Mouse (Mus musculus): ENCODE measurements around the gene Igsf3. TPM values are rescaled to one million over a fixed set of nuclear protein-coding genes. Genes with fewer than 3 reads are reported as not detected.

The Igsf3 gene
- polyA plus RNA-seq, 2 experiments: 1.3 to 3.2 TPM

DNA sequence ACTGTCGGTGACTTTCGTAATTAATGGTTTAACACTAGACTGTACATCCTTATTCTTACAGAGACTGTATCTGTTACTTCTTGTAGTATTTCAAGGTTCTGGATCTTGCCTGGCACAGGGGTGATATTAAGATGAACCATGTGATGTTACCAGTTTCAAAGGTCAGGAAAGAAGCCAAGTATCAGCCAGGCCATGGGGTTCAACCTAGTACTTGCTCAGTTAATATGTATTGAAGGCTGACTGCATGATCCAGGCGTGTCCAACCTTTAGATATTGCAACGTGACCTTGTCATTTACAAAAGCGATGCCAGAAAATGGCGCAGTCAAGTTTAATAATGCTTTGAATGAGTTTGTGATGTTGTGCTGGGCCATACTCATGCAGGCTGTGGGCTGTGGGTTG lies 15.1 kb downstream of the Igsf3 start:
- DNase-seq (ENCODE audit: low read depth in 3 of 3, low spot score in 3 of 3) (no peak), ATAC-seq (ENCODE audit: insufficient read depth) (no peak)
- WGBS (ENCODE audit: insufficient replicate concordance): 87% methylated on average over 6 of the region's 6 CpGs

DNA sequence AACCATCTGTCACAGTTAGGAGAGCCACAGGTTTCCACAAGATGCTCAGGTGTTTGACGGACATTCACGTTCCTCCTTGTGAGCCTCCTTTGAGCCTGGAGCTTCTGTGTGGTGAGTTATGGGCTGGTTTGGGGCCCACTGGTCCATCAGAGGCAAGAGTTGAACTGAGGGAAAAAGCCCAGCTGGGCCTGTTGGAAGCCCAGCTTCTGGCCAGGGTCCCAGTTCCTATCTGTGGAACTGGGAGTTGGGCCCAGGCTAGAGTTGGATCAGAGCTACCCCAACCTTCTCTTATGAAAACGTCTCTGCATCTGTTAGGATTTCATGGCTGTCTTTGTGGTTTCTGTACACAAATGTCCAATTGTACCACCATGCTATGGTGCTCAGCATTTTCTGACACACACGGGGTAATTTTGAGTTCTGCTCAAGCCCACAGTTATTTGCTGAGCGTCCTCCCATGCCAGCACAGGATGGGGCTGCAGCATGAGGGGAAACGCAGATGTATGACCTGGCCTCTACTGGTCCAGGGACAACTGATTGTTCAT lies 16.3 kb downstream of the Igsf3 start:
- Histone ChIP-seq H3K9ac (replicated peaks) (no peak overlapping the region), H3K27ac (no peak overlapping the region), H3K4me3 (ENCODE audit: insufficient read depth in 1 of 2, low read depth in 2 of 2, low read length in 2 of 2) (no peak overlapping the region), H3K27me3 (ENCODE audit: control insufficient read depth, insufficient read depth, low read length) (no peaks in the 10 kb centered on the region), H3K4me1 (replicated peaks; ENCODE audit: control insufficient read depth in 2 of 2, insufficient read depth in 2 of 2, low read length in 1 of 2) (peaks cover 0 to 7% of the 10 kb centered on the region in 2 experiments; a peak in 1 of 4 replicates), H3K36me3 (replicated peaks; ENCODE audit: control insufficient read depth, insufficient read depth, low read depth) (no peaks in the 10 kb centered on the region), H3K4me2 (ENCODE audit: low read depth) (no peak overlapping the region), H3K9me3 (ENCODE audit: control insufficient read depth, low read length) (no peaks in the 10 kb centered on the region)
- DNase-seq (ENCODE audit: low read depth in 3 of 3, low spot score in 3 of 3) (no peak), ATAC-seq (ENCODE audit: insufficient read depth) (no peak)
- WGBS (ENCODE audit: insufficient replicate concordance): 75% methylated on average over 6 of the region's 6 CpGs
- TF ChIP-seq EP300 (IDR thresholded peaks at IDR 0.05; ENCODE audit: low read depth): no peak
- TF ChIP-seq CTCF (IDR thresholded peaks at IDR 0.05; ENCODE audit: low read depth): no peak

More for the DNA sequence above, 15.1 kb downstream of the Igsf3 start:
- no peaks in the 10 kb centered on the region for H3K9me3 ChIP-seq (ENCODE audit: control insufficient read depth, low read length)
- no peaks in the 10 kb centered on the region for H3K27me3 ChIP-seq (ENCODE audit: control insufficient read depth, insufficient read depth, low read length)
- no peak overlapping the region for H3K4me3 ChIP-seq (ENCODE audit: insufficient read depth in 1 of 2, low read depth in 2 of 2, low read length in 2 of 2)
- peaks cover 0 to 7% of the 10 kb centered on the region in 2 experiments; a peak in 1 of 4 replicates for H3K4me1 ChIP-seq (replicated peaks; ENCODE audit: control insufficient read depth in 2 of 2, insufficient read depth in 2 of 2, low read length in 1 of 2)
- no peak overlapping the region for H3K27ac ChIP-seq
- H3K9ac ChIP-seq (replicated peaks): no peak overlapping the region
- TF ChIP-seq EP300 (IDR thresholded peaks at IDR 0.05; ENCODE audit: low read depth) (no peak), CTCF (IDR thresholded peaks at IDR 0.05; ENCODE audit: low read depth) (no peak)
- H3K36me3 ChIP-seq (replicated peaks; ENCODE audit: control insufficient read depth, insufficient read depth, low read depth): no peaks in the 10 kb centered on the region
- no peak overlapping the region for H3K4me2 ChIP-seq (ENCODE audit: low read depth)

DNA sequence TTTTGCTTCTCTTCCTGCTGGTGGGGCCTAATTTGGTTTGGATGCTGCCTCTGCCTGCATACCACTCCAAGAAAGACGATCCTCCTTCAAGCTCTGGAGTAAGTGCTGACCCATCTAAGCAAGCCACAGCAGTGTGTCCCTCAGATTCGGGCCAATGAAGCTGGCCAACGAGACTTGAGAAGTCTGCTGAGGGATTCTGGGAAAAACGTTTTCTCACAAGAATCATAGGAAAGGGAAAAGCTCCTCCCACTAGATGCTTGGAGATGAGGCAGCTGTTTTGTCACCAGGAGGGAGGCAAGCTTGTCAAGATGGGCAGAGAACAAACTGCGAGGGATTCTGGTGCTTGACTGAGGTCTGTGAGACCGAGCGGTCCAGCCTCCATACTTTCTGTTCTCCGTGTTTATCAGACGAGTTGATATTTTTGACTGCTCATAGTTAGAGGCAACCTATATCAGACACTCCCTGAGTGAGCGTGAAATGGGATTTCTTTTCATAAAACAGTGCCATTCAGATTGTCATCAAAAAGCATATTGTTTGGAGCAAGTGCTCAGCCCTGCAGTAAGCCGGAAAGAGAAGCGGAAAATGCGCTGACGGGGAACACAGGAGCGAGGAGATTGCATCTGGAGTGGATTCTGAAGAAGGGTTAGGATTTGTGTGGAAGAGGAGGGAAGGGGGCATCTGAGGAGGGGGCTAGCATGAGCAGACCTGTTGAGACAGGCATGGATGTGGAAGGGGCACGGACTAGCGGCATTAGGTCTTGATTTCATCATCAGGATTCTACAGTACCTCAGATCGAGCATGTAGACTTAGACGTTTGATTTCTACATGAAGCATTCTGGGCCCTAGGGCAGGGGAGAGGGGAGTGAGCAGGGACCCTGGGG lies 17.0 kb downstream of the Igsf3 start:
- Histone ChIP-seq H3K9me3 (ENCODE audit: control insufficient read depth, low read length) (no peaks in the 10 kb centered on the region), H3K4me1 (replicated peaks; ENCODE audit: control insufficient read depth in 2 of 2, insufficient read depth in 2 of 2, low read length in 1 of 2) (peaks cover 0 to 7% of the 10 kb centered on the region in 2 experiments; a peak in 1 of 4 replicates), H3K9ac (replicated peaks) (no peak overlapping the region), H3K4me3 (ENCODE audit: insufficient read depth in 1 of 2, low read depth in 2 of 2, low read length in 2 of 2) (no peak overlapping the region), H3K27me3 (ENCODE audit: control insufficient read depth, insufficient read depth, low read length) (no peaks in the 10 kb centered on the region), H3K36me3 (replicated peaks; ENCODE audit: control insufficient read depth, insufficient read depth, low read depth) (no peaks in the 10 kb centered on the region), H3K27ac (no peak overlapping the region), H3K4me2 (ENCODE audit: low read depth) (no peak overlapping the region)
- TF ChIP-seq CTCF (IDR thresholded peaks at IDR 0.05; ENCODE audit: low read depth) (no peak), EP300 (IDR thresholded peaks at IDR 0.05; ENCODE audit: low read depth) (no peak)
- 75% methylated on average over 19 of the region's 19 CpGs for WGBS (ENCODE audit: insufficient replicate concordance)
- no peak for ATAC-seq (ENCODE audit: insufficient read depth)
- no peak for DNase-seq (ENCODE audit: low read depth in 3 of 3, low spot score in 3 of 3)

DNA sequence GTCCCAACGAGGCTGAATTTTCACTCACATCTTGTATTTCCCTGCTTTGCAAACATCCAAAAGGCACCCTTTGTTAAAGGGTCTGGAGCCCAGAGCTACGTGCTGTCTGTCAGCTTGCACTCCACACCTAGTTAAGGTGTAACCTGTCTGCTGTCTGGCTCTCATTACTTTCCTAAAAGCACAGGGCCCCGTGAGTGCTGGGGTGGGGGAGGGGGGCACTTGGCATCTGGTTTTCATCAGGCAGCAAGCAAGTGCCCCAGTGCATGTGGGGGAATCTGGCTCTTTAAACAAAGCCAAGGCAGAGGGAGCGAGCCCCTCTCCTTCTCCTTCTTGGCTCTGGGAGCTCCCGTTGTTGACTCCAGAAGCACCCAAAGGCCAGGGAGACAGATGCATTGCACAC lies 18.5 kb downstream of the Igsf3 start:
- no peak overlapping the region for H3K4me3 ChIP-seq (ENCODE audit: insufficient read depth in 1 of 2, low read depth in 2 of 2, low read length in 2 of 2)
- no peak for DNase-seq (ENCODE audit: low read depth in 3 of 3, low spot score in 3 of 3)
- no peak overlapping the region for H3K27ac ChIP-seq
- H3K9ac ChIP-seq (replicated peaks): no peak overlapping the region
- WGBS (ENCODE audit: insufficient replicate concordance): 53% methylated on average over 5 of the region's 5 CpGs
- peaks cover 0 to 7% of the 10 kb centered on the region in 2 experiments; a peak in 1 of 4 replicates for H3K4me1 ChIP-seq (replicated peaks; ENCODE audit: control insufficient read depth in 2 of 2, insufficient read depth in 2 of 2, low read length in 1 of 2)
- no peaks in the 10 kb centered on the region for H3K36me3 ChIP-seq (replicated peaks; ENCODE audit: control insufficient read depth, insufficient read depth, low read depth)
- TF ChIP-seq CTCF (IDR thresholded peaks at IDR 0.05; ENCODE audit: low read depth): no peak
- no peaks in the 10 kb centered on the region for H3K9me3 ChIP-seq (ENCODE audit: control insufficient read depth, low read length)
- ATAC-seq (ENCODE audit: insufficient read depth): no peak
- no peaks in the 10 kb centered on the region for H3K27me3 ChIP-seq (ENCODE audit: control insufficient read depth, insufficient read depth, low read length)
- no peak overlapping the region for H3K4me2 ChIP-seq (ENCODE audit: low read depth)

DNA sequence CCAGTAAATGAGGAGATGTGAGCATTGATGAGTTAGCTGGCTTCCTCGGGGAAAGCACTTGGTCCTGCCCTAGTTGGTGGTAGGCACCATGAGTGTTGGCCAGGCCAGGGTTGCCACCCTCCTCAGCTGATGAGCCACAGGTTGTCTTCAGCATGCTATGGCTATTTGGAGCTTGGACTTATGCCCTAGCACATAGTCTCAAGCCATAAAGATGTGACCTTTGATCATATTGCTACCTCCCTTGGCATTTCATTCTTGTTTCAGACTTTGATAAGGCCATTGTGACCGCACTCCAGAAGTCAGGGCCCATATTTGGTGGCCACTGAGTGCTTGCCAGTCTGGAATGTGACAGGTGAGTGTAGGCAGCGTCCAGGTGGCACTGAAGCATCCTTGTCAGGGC lies 19.2 kb downstream of the Igsf3 start:
- no peaks in the 10 kb centered on the region for H3K9me3 ChIP-seq (ENCODE audit: control insufficient read depth, low read length)
- no peak for DNase-seq (ENCODE audit: low read depth in 3 of 3, low spot score in 3 of 3)
- H3K4me1 ChIP-seq (replicated peaks; ENCODE audit: control insufficient read depth in 2 of 2, insufficient read depth in 2 of 2, low read length in 1 of 2): peaks cover 0 to 7% of the 10 kb centered on the region in 2 experiments; a peak in 1 of 4 replicates
- H3K9ac ChIP-seq (replicated peaks): no peak overlapping the region
- WGBS (ENCODE audit: insufficient replicate concordance): 75% methylated on average over 3 of the region's 3 CpGs
- no peaks in the 10 kb centered on the region for H3K27me3 ChIP-seq (ENCODE audit: control insufficient read depth, insufficient read depth, low read length)
- no peak for ATAC-seq (ENCODE audit: insufficient read depth)
- no peak overlapping the region for H3K4me3 ChIP-seq (ENCODE audit: insufficient read depth in 1 of 2, low read depth in 2 of 2, low read length in 2 of 2)
- no peak overlapping the region for H3K27ac ChIP-seq
- no peak for TF ChIP-seq EP300 (IDR thresholded peaks at IDR 0.05; ENCODE audit: low read depth)
- no peak for TF ChIP-seq CTCF (IDR thresholded peaks at IDR 0.05; ENCODE audit: low read depth)
- H3K36me3 ChIP-seq (replicated peaks; ENCODE audit: control insufficient read depth, insufficient read depth, low read depth): no peaks in the 10 kb centered on the region
- no peak overlapping the region for H3K4me2 ChIP-seq (ENCODE audit: low read depth)

Data from liver, embryonic 14.5 days (tissue).